Mouse (Mus musculus) bone marrow macrophage, adult 2 months (primary cell): Measurements from ENCODE around the gene Fut1. TPM values are rescaled to one million over a fixed set of nuclear protein-coding genes. Genes with fewer than 3 reads are reported as not detected.

ENCODE experiments used
- H3K27ac ChIP-seq: 2 replicates; pipeline ENCODE4 v1.5.1; 2012; ENCODE audit warnings: low read depth, low read length; ENCODE audit not compliant: insufficient read depth
- H3K4me1 ChIP-seq: 2 replicates; pipeline ENCODE4 v1.6.1; 2012; ENCODE audit warnings: low read length; ENCODE audit not compliant: control insufficient read depth, insufficient read depth
- H3K4me3 ChIP-seq: 2 replicates; pipeline ENCODE4 v1.5.1; 2012; ENCODE audit warnings: mild to moderate bottlenecking, low read length, moderate library complexity; ENCODE audit not compliant: insufficient read depth
- CTCF ChIP-seq: IDR thresholded peaks from 2 replicates; pipeline ENCODE4 v1.5.1; 2012; ENCODE audit warnings: low read depth, mild to moderate bottlenecking, low read length, moderate library complexity
- POLR2A ChIP-seq: IDR thresholded peaks from 2 replicates; pipeline ENCODE4 v1.6.1; 2012; ENCODE audit warnings: mild to moderate bottlenecking, low read depth, low read length, borderline replicate concordance
- polyA plus RNA-seq: library from polyadenylated mRNA; stranded (reverse); fragments of >200 nt; gene quantifications from 2 replicates; pipeline ENCODE4 v1.2.4, GENCODE M21; 2012; ENCODE audit not compliant: missing spikeins, insufficient read depth, insufficient read length

Gene Fut1
- not detected in 2 replicates for polyA plus RNA-seq

DNA sequence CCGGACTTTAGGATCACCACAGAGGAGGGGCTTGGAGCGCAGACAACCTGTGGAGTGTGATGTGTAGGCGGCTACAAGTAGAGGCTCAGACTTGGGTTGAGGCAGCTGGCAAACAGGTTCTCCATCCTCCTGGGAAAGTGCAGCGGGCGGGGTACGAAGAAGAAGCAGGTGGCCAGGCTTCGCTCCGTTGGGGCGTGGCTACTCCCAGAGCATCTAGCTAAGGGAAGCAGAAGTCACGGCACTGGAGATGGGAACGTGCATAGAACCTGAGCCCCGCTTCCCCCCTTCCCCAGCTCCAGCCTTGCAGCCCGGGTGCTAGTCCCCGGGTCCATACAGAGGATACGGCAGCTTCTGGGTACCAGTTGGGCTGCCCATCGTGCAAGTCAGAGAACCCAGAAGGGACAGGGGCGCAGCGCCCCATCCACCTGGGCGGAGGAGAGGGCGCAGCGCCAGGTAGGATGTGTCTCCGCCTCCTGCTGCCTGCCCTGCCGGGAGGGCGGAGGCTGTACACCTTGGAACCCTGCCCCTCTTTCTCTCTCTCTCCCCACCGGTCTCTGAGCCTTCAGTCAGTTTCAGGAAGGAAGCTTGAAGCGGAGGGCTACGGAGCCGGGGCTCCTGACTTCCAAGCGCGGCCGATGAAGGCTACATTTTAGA, at the start of gene Fut1:
Gene Fut1, plus strand, starts transcription at position 248 of the 654 bp plus-strand sequence.
- TF ChIP-seq CTCF = no peak
- TF ChIP-seq POLR2A = no peak
- Histone ChIP-seq H3K4me1 (no peaks in the 10 kb centered on the region), H3K4me3 (no peak within 1 kb of the TSS), H3K27ac (no peak within 1 kb of the TSS)

DNA sequence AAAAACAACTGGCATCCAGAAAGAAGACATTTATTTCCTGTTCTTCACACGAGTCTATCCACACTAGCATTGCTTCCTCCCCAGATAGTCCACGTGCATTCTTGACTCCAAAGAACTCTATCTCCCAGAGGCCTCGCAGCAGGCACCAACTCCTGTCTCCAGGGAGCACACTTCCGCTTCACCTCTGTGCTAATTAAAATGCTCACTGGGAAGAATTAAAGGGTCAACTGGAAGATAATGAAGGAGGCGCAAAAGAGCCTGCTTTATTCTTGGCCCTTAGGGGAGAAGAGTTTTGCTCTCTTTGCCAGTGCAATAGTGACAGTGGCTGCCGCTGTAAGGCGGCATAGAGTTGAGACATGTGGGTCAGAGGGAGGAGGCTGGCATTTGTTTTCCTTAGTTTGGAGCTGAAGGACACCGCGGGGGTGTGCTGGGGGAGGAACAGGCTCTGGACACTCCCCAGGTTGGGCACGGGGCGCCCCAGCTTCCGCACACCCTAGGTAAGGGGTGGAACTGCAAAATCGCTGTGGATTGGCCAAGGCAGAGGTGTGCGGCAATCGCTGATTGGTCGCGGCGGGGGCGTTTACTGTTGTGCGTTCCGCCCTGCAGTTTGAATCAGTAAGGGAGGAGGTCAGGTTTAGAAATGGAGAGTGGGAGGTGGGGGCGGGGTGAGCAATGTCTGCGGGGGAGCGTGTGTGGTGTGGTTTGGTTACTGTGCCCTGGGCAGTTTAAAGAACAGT, 49.1 kb upstream of the Fut1 start:
- Histone ChIP-seq H3K4me3 (peak overlapping the region; percentile 49), H3K4me1 (peaks cover 38% of the 10 kb centered on the region), H3K27ac (peak overlapping the region; percentile 79)
- TF ChIP-seq CTCF (no peak), POLR2A (no peak)

DNA sequence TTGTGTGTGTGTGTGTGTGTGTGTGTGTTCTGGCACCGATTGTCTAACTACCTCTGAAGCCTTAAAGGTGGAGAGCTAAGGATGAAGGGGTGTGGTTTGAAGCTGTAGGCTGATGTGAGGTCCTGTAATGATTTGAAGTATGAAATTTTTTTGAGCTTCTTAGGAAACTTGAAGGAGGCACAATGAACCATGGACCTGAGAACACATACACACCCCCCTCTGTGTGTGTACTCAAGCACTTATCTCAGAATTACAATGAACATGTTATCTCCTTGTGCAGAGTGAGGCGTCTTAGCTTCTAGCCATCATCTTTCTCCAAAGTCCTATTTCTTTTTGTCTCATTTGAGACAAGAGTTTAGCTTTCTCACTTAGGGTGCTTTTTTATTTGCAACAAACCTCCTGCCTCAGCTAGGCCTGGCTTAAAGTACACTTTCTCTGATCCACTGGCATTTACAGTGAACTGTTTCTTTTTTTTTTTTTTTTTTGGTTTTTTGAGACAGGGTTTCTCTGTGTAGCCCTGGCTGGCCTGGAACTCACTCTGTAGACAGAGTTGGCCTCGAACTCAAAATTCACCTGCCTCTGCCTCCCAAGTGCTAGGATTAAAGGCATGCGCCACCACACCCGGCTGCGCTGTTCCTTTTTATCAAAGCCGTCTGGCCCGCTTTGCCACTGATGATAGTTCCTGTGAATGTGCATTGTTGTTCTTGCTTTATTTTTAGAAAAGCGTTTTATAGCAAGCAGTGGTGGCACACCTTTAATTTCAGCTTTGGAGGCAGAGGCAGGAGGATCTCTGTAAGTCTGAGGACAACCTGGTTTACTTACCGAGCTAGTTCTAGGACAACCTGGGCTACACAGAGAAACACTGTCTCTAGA, 48.3 kb upstream of the Fut1 start:
- TF ChIP-seq POLR2A (no peak), CTCF (no peak)
- peaks cover 39% of the 10 kb centered on the region for H3K4me1 ChIP-seq
- H3K27ac ChIP-seq = peak overlapping the region; percentile 55
- H3K4me3 ChIP-seq = peak overlapping the region; percentile 39

DNA sequence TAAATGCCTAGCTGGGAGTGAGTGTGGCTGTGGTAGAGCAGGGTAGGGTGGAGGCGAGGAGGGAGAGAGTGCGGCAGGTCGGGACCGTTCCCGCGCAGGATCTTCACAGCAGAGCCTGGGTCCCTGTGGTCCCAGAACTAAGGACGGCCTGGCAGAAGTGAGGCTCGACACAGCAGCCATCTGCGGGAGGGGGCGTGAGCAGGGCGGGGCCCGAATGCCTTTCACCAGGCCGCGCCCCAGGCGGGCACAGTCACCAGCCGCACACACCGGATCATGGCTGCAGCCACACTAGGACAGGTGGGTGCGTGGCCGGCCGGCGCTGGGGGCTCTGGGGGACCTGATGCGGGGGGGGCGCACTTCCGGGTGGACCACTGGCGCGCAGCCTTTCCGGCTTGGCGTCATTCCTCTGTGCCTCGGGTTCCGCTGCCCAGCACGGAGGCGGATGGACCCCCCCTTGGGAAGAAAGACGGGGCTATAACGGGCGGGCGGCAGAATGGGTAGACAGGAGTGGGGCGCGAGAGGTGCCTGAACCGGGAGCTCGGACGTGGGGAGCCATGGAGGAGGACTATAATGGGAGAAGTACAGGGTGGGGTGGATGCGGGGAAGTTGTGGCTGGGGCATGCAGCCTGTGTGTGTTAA, 46.9 kb upstream of the Fut1 start, which contains the start of gene Bcat2:
Gene Bcat2, plus strand, starts transcription at position 51 of the 639 bp plus-strand sequence.
- Histone ChIP-seq H3K27ac (peak within 1 kb of the TSS; percentile 52), H3K4me1 (peaks cover 45% of the 10 kb centered on the region), H3K4me3 (peak within 1 kb of the TSS; percentile 82)
- TF ChIP-seq POLR2A (no peak), CTCF (no peak)

DNA sequence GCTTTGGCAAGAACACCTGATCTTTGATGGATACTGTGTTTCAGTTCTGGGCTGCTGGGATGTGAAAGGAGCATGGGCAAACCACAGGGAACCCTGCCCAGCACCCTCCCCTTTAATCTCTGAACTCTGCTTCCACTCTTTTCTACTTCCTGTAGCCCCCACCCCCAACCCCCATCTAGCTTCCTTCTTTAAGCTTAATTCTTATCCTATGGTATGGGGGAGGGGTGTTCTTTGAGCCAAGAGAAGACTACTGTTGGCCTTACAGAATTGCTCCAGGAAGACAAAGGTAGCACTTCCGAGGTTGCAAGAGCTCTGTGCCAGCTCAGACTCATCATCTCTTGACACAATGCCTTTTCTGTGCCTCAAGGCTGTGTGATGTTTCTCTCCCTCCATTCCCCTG, 45.1 kb upstream of the Fut1 start:
- H3K27ac ChIP-seq = no peak overlapping the region
- TF ChIP-seq POLR2A (no peak), CTCF (no peak)
- peaks cover 42% of the 10 kb centered on the region for H3K4me1 ChIP-seq
- peak overlapping the region; percentile 82 for H3K4me3 ChIP-seq

DNA sequence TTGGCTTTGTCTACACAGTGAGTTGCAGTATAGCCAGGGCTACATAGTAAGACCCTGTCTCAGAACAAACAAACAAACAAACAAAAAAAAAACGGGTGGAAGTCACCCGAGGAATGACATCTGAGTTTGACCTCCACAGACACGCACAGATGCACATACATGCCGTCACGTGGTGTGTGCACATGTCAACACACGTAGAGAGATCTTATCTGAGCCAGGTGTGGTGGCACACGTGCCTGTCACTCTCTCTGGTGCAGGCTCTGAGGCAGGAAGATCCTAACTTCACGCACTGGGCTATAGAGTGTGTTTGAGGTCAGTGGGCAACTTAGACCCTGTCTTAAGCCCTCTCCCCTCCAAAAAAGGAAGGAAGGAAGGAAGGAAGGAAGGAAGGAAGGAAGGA, 43.1 kb upstream of the Fut1 start:
- Histone ChIP-seq H3K27ac (no peak overlapping the region), H3K4me3 (no peak overlapping the region), H3K4me1 (peaks cover 34% of the 10 kb centered on the region)
- TF ChIP-seq POLR2A = no peak
- no peak for TF ChIP-seq CTCF

DNA sequence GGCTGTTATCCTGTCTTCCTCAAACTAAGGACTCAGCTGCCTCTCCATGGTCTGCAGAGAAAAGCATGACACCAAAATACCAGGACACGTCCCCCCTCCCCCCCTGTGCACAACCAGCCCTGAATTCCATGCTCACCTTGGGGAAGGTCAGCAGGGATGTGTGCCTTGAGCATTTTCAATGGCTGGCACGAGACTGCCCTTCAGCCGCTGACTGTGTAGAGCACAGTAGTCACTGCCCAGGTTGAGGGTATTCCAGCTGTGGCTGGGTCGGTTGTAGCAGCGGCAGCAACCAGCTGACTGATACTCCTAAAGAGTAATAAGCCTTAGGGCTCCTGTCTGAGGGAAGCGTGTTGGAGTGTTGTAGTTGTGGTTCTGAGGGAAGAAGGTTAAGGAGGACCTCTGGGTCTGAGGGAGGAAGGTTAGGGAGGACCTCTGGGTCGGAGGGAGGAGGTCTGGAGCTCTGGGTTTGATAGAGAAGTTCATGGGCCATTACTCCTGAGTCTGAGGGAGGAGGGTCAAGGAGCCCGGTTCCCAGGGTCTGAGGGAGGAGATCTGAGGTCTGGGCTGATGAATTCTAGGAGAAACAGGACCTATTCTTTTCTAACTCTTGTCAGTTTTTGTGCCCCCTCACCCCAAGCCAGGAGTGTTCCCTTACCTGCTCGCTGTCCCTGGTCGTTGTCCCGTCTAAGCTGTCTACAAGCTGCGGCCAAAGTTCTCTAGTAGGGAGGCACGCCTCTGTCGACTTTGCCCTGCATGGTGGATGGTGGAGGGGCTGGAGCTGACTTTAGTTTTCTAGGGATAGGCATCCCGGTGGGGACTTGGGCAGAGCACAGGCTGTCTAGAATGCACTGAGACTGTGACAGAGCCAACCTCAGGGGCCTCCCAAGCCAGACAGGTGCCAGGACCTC, 42.4 kb upstream of the Fut1 start:
- Histone ChIP-seq H3K4me3 (no peak overlapping the region), H3K4me1 (peaks cover 34% of the 10 kb centered on the region), H3K27ac (no peak overlapping the region)
- TF ChIP-seq CTCF = no peak
- no peak for TF ChIP-seq POLR2A

DNA sequence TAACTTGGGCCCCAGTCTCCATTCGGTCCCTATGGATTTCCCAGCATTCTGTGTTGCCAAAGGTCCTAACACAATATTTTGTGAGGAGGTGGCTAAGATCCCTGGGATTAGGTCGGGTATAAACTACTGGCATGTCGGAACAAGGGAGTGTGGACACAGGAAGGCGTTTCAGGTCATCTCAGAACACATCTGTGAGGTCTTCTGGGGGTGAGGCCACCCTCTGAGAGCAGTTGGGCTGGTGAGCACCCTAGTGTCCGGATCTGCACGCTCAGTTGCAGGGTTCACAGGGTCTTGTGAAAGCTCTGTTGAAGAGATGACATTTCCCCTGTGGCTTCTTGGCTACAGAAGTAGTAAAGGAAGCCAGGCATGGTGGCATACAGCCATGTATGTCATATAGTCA, 31.2 kb upstream of the Fut1 start:
- no peak overlapping the region for H3K27ac ChIP-seq
- peaks cover 17% of the 10 kb centered on the region for H3K4me1 ChIP-seq
- H3K4me3 ChIP-seq = no peak overlapping the region
- TF ChIP-seq CTCF = no peak
